17 mouse cellular contexts compared by ENCODE assay signal in the genomic region with DNA sequence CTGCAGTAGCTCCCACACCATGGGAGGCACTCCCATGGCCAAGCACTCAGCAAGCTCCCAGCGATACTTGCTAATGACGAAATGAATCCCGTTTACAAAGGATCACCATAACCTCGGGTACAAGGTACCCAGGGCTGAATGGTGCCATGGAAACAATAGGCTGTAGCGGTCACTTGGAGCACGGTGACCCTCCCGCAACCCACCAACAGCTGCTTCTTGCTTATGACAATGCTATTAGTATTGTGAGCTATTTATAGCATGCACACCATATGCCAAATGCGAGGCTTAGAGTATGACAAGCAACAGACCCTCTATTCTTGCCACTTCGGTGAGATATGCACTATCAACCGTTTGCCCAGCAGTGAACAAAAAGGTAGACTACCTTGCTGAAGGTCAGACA. TPM values are rescaled to one million over a fixed set of nuclear protein-coding genes. Genes with fewer than 3 reads are reported as not detected.
DNase-seq lines count a peak whose midpoint lies in the region; ATAC-seq and TF ChIP-seq lines count a peak whose summit lies in the region.
"Had no signal": no experiment of that assay in that cellular context is flagged by ENCODE, and none has a peak within 500 bp of the region (broad histone marks: within the 10 kb centered on the region; RNA-seq: fewer than 3 reads in every experiment).

No protein-coding gene starts in this region.

- WGBS in heart, embryonic 15.5 days, result 65% methylated on average over 10 of the region's 10 CpGs
- WGBS in liver, adult 2 months, result 90% methylated on average over 10 of the region's 10 CpGs
- 85% methylated on average over 10 of the region's 10 CpGs for WGBS in liver, embryonic 12.5 days (ENCODE audit: insufficient replicate concordance)
- WGBS in forebrain, embryonic 14.5 days, result 90% methylated on average over 10 of the region's 10 CpGs

- DNase-seq in heart, adult 11 months, result peak; percentile 89
- no peak for DNase-seq in heart, postnatal 4 days
- no peak for DNase-seq in heart, postnatal 14 days
- DNase-seq in liver, adult 2 months (ENCODE audit: extremely low read depth, low read depth, low spot score), result no peak
- no peak for DNase-seq in forebrain, embryonic 14.5 days (ENCODE audit: low spot score)
- DNase-seq: adrenal gland, adult 2 months; adrenal gland, postnatal 25 days; cerebellum, adult 2 months; forebrain, postnatal 0 days; gastrocnemius, postnatal 25 days; kidney, adult 11 months had no signal

- H3K27me3 ChIP-seq in heart, embryonic 15.5 days, result no peaks in the 10 kb centered on the region
- no peaks in the 10 kb centered on the region for H3K27me3 ChIP-seq in liver, adult 2 months (ENCODE audit: control insufficient read depth, insufficient read depth, low read length)
- H3K27me3 ChIP-seq in liver, embryonic 12.5 days (replicated peaks), result no peaks in the 10 kb centered on the region
- no peaks in the 10 kb centered on the region for H3K27me3 ChIP-seq in forebrain, embryonic 14.5 days (replicated peaks; ENCODE audit: control insufficient read depth, insufficient read depth, low read length)
- H3K27me3 ChIP-seq: embryonic facial prominence, embryonic 13.5 days; hindbrain, embryonic 13.5 days had no signal

- no peaks in the 10 kb centered on the region for H3K36me3 ChIP-seq in heart, embryonic 15.5 days
- H3K36me3 ChIP-seq in liver, adult 2 months (ENCODE audit: control insufficient read depth, insufficient read depth, low read length), result no peaks in the 10 kb centered on the region; the same call in 1 of the 2 replicates
- H3K36me3 ChIP-seq in liver, embryonic 12.5 days, result peaks cover 17% of the 10 kb centered on the region
- H3K36me3 ChIP-seq in forebrain, embryonic 14.5 days (ENCODE audit: control insufficient read depth, insufficient read depth, low read length), result no peaks in the 10 kb centered on the region
- H3K36me3 ChIP-seq: embryonic facial prominence, embryonic 13.5 days; forebrain, embryonic 12.5 days; hindbrain, embryonic 13.5 days had no signal

- H3K27ac ChIP-seq in heart, embryonic 15.5 days, result peak overlapping the region; percentile 55
- 0 out of 2 replicates have a peak overlapping the region, but pooled peaks have one; percentile 9 for H3K27ac ChIP-seq in liver, adult 2 months (replicated peaks; ENCODE audit: insufficient read depth, low read depth, low read length)
- no peak overlapping the region for H3K27ac ChIP-seq in liver, embryonic 12.5 days
- no peak overlapping the region for H3K27ac ChIP-seq in forebrain, embryonic 14.5 days (ENCODE audit: low read depth, low read length)
- H3K27ac ChIP-seq: embryonic facial prominence, embryonic 13.5 days; forebrain, embryonic 12.5 days; hindbrain, embryonic 13.5 days; hindbrain, postnatal 0 days had no signal

- H3K4me1 ChIP-seq in heart, embryonic 15.5 days (replicated peaks), result peaks cover 82% of the 10 kb centered on the region
- H3K4me1 ChIP-seq in liver, adult 2 months (ENCODE audit: control insufficient read depth, insufficient read depth, low read length), result peaks cover 32% of the 10 kb centered on the region
- H3K4me1 ChIP-seq in liver, embryonic 12.5 days, result peaks cover 85% of the 10 kb centered on the region
- peaks cover 4% of the 10 kb centered on the region for H3K4me1 ChIP-seq in forebrain, embryonic 14.5 days (ENCODE audit: control insufficient read depth, insufficient read depth, low read length)

- TF ChIP-seq CTCF in liver, adult 2 months (IDR thresholded peaks at IDR 0.05; ENCODE audit: low read depth, low read length), result no peak

- no peak overlapping the region for H3K9ac ChIP-seq in heart, embryonic 15.5 days
- no peak overlapping the region for H3K9ac ChIP-seq in liver, adult 2 months (ENCODE audit: low read depth, low read length)
- no peak overlapping the region for H3K9ac ChIP-seq in liver, embryonic 12.5 days
- H3K9ac ChIP-seq in forebrain, embryonic 14.5 days (ENCODE audit: low read length), result no peak overlapping the region
- H3K9ac ChIP-seq: embryonic facial prominence, embryonic 13.5 days; forebrain, embryonic 12.5 days; forebrain, postnatal 0 days; hindbrain, embryonic 13.5 days had no signal

- ATAC-seq in heart, embryonic 15.5 days (replicated peaks; ENCODE audit: insufficient number of reproducible peaks, insufficient read depth, low FRiP score, low read depth), result no peak
- ATAC-seq in liver, embryonic 12.5 days, result no peak
- ATAC-seq in forebrain, embryonic 14.5 days, result no peak
- ATAC-seq: forebrain, postnatal 0 days; hindbrain, postnatal 0 days had no signal

- no peak overlapping the region for H3K4me3 ChIP-seq in heart, embryonic 15.5 days
- no peak overlapping the region for H3K4me3 ChIP-seq in liver, adult 2 months (ENCODE audit: insufficient read depth, low read depth, low read length)
- no peak overlapping the region for H3K4me3 ChIP-seq in liver, embryonic 12.5 days
- no peak overlapping the region for H3K4me3 ChIP-seq in forebrain, embryonic 14.5 days (ENCODE audit: low read depth, low read length)
- H3K4me3 ChIP-seq: embryonic facial prominence, embryonic 13.5 days; forebrain, embryonic 12.5 days; hindbrain, embryonic 13.5 days had no signal

- intact Hi-C loops in heart, postnatal 14 days (cut with DNase I), result no loop called here

- H3K9me3 ChIP-seq in heart, embryonic 15.5 days (replicated peaks), result no peaks in the 10 kb centered on the region
- no peaks in the 10 kb centered on the region for H3K9me3 ChIP-seq in liver, embryonic 12.5 days (replicated peaks)
- no peaks in the 10 kb centered on the region for H3K9me3 ChIP-seq in forebrain, embryonic 14.5 days (replicated peaks; ENCODE audit: control insufficient read depth, low read length)
- H3K9me3 ChIP-seq: embryonic facial prominence, embryonic 13.5 days; forebrain, embryonic 12.5 days; hindbrain, embryonic 13.5 days had no signal

- H3K79me2 ChIP-seq in liver, adult 2 months (ENCODE audit: control insufficient read depth, insufficient read depth, low read length), result peaks cover 34% of the 10 kb centered on the region

- TF ChIP-seq POLR2A in liver, adult 2 months (IDR thresholded peaks at IDR 0.05; ENCODE audit: extremely low read depth, insufficient read depth, low read length), result no peak

- H3K4me2 ChIP-seq in heart, embryonic 15.5 days, result no peak overlapping the region
- no peak overlapping the region for H3K4me2 ChIP-seq in liver, embryonic 12.5 days
- no peak overlapping the region for H3K4me2 ChIP-seq in forebrain, embryonic 14.5 days (ENCODE audit: low read length)
- H3K4me2 ChIP-seq: embryonic facial prominence, embryonic 13.5 days; forebrain, embryonic 12.5 days; hindbrain, embryonic 13.5 days had no signal

RNA-seq across cellular contexts. Expression of a gene that starts 3.6 kb away (rescaled TPM):
- 10 to 100 TPM; 34.1 to 35.2 TPM for total RNA-seq in heart, postnatal 4 days (2021)
- polyA plus RNA-seq in heart, embryonic 15.5 days (2015; fragmentation: Nextera tagmentation; extraction: Ambion mirVana), result 10.2 and 16.0 TPM in 2 replicates
- 10 to 100 TPM; 41.0 to 45.9 TPM for total RNA-seq in heart, postnatal 14 days (2021)
- 121 and 187 TPM in 2 replicates for total RNA-seq in liver, adult 2 months (2014; rRNA removed)
- 183 and 205 TPM in 2 replicates for polyA plus RNA-seq in liver, adult 2 months (2012; rRNA removed)
- 8.8 and 9.0 TPM in 2 replicates for polyA plus RNA-seq in liver, embryonic 12.5 days (2016; fragmentation: Nextera tagmentation; extraction: Ambion mirVana)
- polyA plus RNA-seq in forebrain, embryonic 14.5 days (2014; fragmentation: Nextera tagmentation; extraction: Ambion mirVana), result 1.5 and 1.8 TPM in 2 replicates

RNA-seq across cellular contexts. Expression of a gene that starts 50.4 kb away (rescaled TPM):
- total RNA-seq in heart, postnatal 4 days (2021), result 10 to 100 TPM; 26.2 to 26.7 TPM
- polyA plus RNA-seq in heart, embryonic 15.5 days (2015; fragmentation: Nextera tagmentation; extraction: Ambion mirVana), result 10.2 and 12.5 TPM in 2 replicates
- total RNA-seq in heart, postnatal 14 days (2021), result 10 to 100 TPM; 44.8 to 49.3 TPM
- total RNA-seq in liver, adult 2 months (2014; rRNA removed), result 0.54 and 0.92 TPM in 2 replicates
- 0.91 and 1.3 TPM in 2 replicates for polyA plus RNA-seq in liver, adult 2 months (2012; rRNA removed)
- polyA plus RNA-seq in liver, embryonic 12.5 days (2016; fragmentation: Nextera tagmentation; extraction: Ambion mirVana), result 0.97 and 1.5 TPM in 2 replicates
- 4.8 and 6.2 TPM in 2 replicates for polyA plus RNA-seq in forebrain, embryonic 14.5 days (2014; fragmentation: Nextera tagmentation; extraction: Ambion mirVana)

Comparison
In these comparisons a context has a peak if more than half of its experiments do, and no peak if none do; other contexts are left out.
1. H3K27ac ChIP-seq: peak in heart, embryonic 15.5 days (single experiment) and liver, adult 2 months (single experiment); none in liver, embryonic 12.5 days (single experiment) and forebrain, embryonic 14.5 days (single experiment).
2. RNA of a gene that starts 3.6 kb away (polyA plus RNA-seq): 183 to 205 TPM in liver, adult 2 months; 10.2 to 16.0 TPM in heart, embryonic 15.5 days, 8.8 to 9.0 TPM in liver, embryonic 12.5 days and 1.5 to 1.8 TPM in forebrain, embryonic 14.5 days; every median in the first group is over 10 times any median in the second.